Mouse (Mus musculus) heart, postnatal 36 days (tissue): ENCODE data around the gene Invs. TPM values are rescaled to one million over a fixed set of nuclear protein-coding genes. Genes with fewer than 3 reads are reported as not detected.
"Not testable (repeated sequence)": the region's sequence is repeated elsewhere in the genome, so short reads cannot be mapped to it uniquely, and the experiment has no call there.

Source experiments
- DNase-seq, 2 experiments: peaks; one replicate each; pipeline ENCODE4 v3.0.0; 2021 to 2022
- intact Hi-C: fragments of 180-260 bp; cut with DNase I; formaldehyde crosslinking; loops from one replicate; pipeline ENCODE4 v1.15.1; 2025
- total RNA-seq, 2 experiments: library from RNA; stranded (reverse); gene quantifications; 2 replicates each; pipeline ENCODE4 v1.2.3; 2021

Gene Invs
- total RNA-seq, 2 experiments from 2014 or later, result 2.5 to 3.4 TPM

GRCm38 (mm10) chr4:48322095-48322494, 42.5 kb downstream of the Invs start:
- intact Hi-C loops, result no loop called here
- no peak for DNase-seq

GRCm38 (mm10) chr4:48327192-48327591, 47.6 kb downstream of the Invs start:
- intact Hi-C loops, result no loop called here

GRCm38 (mm10) chr4:48328042-48328441, 48.5 kb downstream of the Invs start:
- no peak for DNase-seq
- intact Hi-C loops, result no loop called here

More at GRCm38 (mm10) chr4:48327192-48327591, 47.6 kb downstream of the Invs start:
- no peak for DNase-seq

- intact Hi-C loops, result no loop called here
- no peak for DNase-seq
Measured at GRCm38 (mm10) chr4:48332453-48333051, 53.0 kb downstream of the Invs start.

GRCm38 (mm10) chr4:48334927-48335763, 55.6 kb downstream of the Invs start:
- intact Hi-C loops, result no loop called here
- DNase-seq, result no peak

GRCm38 (mm10) chr4:48342705-48343104, 63.1 kb downstream of the Invs start:
- intact Hi-C loops, result no loop called here
- no peak for DNase-seq

- DNase-seq, result no peak
- intact Hi-C loops, result no loop called here
Measured at GRCm38 (mm10) chr4:48362367-48362766, 82.8 kb downstream of the Invs start.

- intact Hi-C loops, result no loop called here
- DNase-seq, result no peak
Measured at GRCm38 (mm10) chr4:48371037-48371436, 91.5 kb downstream of the Invs start.

GRCm38 (mm10) chr4:48380940-48381339, 101.4 kb downstream of the Invs start:
- intact Hi-C loops, result loop anchor here (1.0 to 2.0 kb wide), 3 partner anchors 156 to 960 kb away; no protein-coding TSS in a partner anchor
- DNase-seq, result peak; percentile 59 to 71

- DNase-seq, result no peak
- intact Hi-C loops, result no loop called here
Measured at GRCm38 (mm10) chr4:48382506-48382905, 102.9 kb downstream of the Invs start.

GRCm38 (mm10) chr4:48396949-48397348, 117.4 kb downstream of the Invs start:
- DNase-seq, result no peak
- intact Hi-C loops, result no loop called here

- peak in 1 of 2 experiments; percentile 12 for DNase-seq
- intact Hi-C loops, result loop anchor here (10.0 kb wide), 1 partner anchor 968 kb away; no protein-coding TSS in a partner anchor
Measured at GRCm38 (mm10) chr4:48403066-48403640, 123.6 kb downstream of the Invs start.

GRCm38 (mm10) chr4:48405724-48406491, 126.3 kb downstream of the Invs start:
- not testable (repeated sequence) for DNase-seq
- intact Hi-C loops, result loop anchor here (10.0 kb wide), 1 partner anchor 971 kb away; no protein-coding TSS in a partner anchor

- peak; percentile 62 to 68 for DNase-seq
- intact Hi-C loops, result loop anchor here (10.0 kb wide), 1 partner anchor 973 kb away; no protein-coding TSS in a partner anchor
Measured at GRCm38 (mm10) chr4:48407350-48408039, 127.9 kb downstream of the Invs start.

GRCm38 (mm10) chr4:48413473-48413872, 133.9 kb downstream of the Invs start:
- no peak for DNase-seq
- intact Hi-C loops, result no loop called here

- intact Hi-C loops, result no loop called here
- DNase-seq, result peak; percentile 38 to 53
Measured at GRCm38 (mm10) chr4:48415838-48416335, 136.3 kb downstream of the Invs start.

GRCm38 (mm10) chr4:48418831-48419468, 139.4 kb downstream of the Invs start:
- intact Hi-C loops, result no loop called here
- DNase-seq, result no peak

- DNase-seq, result no peak
- intact Hi-C loops, result no loop called here
Measured at GRCm38 (mm10) chr4:48422633-48423032, 143.1 kb downstream of the Invs start.

- intact Hi-C loops, result no loop called here
- no peak for DNase-seq
Measured at GRCm38 (mm10) chr4:48423738-48424137, 144.2 kb downstream of the Invs start.
